Mouse (Mus musculus) T-cell, adult 2 months (primary cell): ENCODE data around the gene Olfr1369-ps1.
"Not testable (repeated sequence)": the region's sequence is repeated elsewhere in the genome, so short reads cannot be mapped to it uniquely, and the experiment has no call there.

Source experiments
- DNase-seq: peaks from one replicate; pipeline ENCODE4 v3.0.0; 2022; ENCODE audit warnings: low spot score

Olfr1369-ps1 gene

DNA sequence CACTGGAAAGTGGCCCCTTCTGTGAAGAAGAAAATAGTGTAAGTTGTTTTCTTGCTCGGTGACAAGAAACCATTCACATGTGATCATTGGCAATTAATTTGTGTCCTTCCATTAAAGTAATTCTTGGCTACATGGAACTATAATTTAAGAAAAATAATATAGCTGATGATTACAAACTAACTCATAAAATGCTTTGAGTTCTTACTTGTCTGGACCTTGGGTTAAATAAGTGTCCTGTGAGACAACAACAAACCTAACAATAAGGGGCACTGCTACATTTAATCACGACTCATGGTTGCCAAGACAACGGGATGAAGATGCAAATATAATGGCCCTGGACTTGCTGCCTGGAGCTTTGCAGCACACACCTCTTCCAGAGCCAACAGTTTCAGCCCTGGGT is at the start of gene Olfr1369-ps1:
TSS of gene Olfr1369-ps1 (plus strand) at position 301 of the 400 bp plus-strand sequence.
- DNase-seq, result not testable (repeated sequence)

DNA sequence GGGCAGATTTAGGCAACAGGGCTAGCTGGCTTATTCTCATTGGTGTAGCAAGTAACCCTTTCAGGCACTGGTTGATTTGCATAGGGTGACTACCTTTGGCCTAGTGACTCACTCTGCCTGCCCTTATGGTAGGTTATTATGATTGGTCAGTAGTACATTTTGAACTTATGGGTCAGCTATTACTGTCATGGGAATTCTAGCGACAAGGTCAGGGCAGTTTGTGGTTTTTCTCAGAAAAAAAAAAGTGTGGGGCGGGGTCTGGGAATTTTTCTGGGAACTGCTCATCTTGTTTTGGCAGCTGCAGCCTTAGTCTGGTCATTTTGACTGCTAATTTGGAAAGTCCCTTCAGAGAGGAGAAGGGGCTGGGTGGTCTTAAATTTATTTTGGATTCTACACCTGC is 45.3 kb upstream of the Olfr1369-ps1 start:
- DNase-seq, result no peak

DNA sequence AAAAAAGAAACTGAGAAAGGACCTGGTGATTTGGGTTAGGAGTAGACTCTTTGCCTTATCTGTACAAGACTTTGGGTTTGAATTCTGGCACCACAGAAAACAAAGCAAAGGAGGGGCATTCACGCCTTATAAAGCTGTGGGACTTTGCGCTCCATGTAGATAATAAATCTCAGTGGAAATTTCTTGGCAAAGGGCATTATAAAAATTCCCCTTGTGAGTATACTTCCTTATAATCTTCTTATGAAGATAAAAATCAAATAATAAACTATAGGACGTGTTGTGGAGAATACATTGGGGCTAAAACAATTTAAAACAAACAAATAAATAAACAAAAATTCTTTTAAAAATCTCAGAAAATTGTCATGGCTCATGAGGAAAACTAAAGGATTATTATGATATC is 36.4 kb upstream of the Olfr1369-ps1 start, which contains the start of gene Olfr1370:
TSS of gene Olfr1370 (minus strand) at position 101 of the 400 bp plus-strand sequence.
- DNase-seq, result no peak

GRCm38 (mm10) chr13:21082686-21083085 is 28.6 kb upstream of the Olfr1369-ps1 start:
- DNase-seq, result no peak

DNA sequence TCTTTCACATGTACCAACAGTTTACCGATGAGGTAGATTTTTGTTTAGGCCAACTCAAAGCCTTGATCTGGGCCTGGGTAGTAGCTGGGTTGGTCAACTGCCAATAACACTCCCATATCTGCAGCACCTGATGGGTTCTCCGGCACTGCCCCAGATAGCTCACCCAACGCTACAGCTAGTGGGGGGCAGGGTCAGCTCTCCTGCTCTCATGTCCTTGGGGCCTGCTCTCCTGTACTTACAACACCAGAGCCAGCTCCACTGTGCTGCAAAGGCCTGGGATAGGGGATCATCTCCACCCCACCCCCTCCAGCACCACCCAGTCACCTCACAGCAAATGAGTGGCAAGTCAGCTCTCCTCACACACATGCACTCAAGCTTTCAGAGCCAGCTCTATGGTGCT is 1.5 kb upstream of the Olfr1369-ps1 start:
- DNase-seq, result no peak

GRCm38 (mm10) chr13:21110441-21110840 is 842 bp upstream of the Olfr1369-ps1 start:
- DNase-seq, result no peak

DNA sequence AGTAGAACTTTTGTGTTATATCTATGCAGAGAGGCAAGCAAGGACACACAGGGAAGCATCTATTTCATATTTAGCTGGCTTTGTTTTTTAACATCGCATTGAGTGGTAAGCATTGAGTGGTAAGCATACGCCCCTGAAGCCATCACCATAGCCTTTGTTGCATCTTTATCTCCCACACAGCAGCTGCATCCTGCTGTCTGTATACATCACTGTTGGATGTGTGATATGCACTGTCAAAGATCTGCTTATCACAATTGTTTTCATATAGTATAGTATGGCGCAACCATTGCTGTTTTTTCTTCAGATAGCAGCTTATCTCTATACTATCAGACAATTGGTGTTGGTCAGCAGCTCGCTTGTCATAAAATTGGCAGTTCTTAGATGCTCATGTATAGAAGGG is 2.8 kb downstream of the Olfr1369-ps1 start:
- DNase-seq, result no peak

DNA sequence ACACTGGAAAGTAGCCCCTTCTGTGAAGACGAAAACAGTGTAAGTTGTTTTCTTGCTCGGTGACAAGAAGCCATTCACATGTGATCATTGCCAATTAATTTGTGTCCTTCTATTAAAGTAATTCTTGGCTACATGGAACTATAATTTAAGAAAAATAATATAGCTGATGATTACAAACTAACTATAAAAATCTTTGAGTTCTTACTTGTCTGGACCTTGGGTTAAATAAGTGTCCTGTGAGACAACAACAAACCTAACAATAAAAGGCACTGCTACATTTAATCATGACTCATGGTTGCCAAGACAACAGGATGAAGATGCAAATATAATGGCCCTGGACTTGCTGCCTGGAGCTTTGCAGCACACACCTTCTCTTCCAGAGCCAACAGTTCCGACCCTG is 18.1 kb downstream of the Olfr1369-ps1 start, which contains the start of gene Olfr263:
TSS of gene Olfr263 (plus strand) at position 301 of the 400 bp plus-strand sequence.
- not testable (repeated sequence) for DNase-seq

GRCm38 (mm10) chr13:21142421-21142820 is 31.1 kb downstream of the Olfr1369-ps1 start:
- DNase-seq, result no peak

- no peak for DNase-seq
Measured at GRCm38 (mm10) chr13:21145767-21146166, 34.5 kb downstream of the Olfr1369-ps1 start, which contains the start of gene Olfr1368. Olfr1368 (minus strand) TSS chr13:21145867.

DNA sequence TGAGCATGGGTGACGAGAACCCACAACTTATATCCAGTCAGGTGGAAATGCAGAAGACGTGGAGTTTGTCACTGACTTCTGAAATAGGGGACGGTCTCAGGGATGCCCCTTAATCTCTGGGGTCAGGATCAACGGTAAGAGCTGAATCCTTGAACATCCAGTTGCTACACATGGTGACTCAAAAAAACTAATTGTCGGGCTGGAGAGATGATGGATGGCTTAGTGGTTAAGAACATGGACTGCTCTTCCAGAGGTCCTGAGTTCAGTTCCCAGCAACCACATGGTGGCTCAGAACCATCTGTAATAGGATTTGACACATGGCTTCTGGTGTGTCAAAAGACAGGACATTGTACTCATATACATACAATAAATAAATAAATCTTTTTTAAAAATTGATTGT is 44.6 kb downstream of the Olfr1369-ps1 start:
- no peak for DNase-seq

DNA sequence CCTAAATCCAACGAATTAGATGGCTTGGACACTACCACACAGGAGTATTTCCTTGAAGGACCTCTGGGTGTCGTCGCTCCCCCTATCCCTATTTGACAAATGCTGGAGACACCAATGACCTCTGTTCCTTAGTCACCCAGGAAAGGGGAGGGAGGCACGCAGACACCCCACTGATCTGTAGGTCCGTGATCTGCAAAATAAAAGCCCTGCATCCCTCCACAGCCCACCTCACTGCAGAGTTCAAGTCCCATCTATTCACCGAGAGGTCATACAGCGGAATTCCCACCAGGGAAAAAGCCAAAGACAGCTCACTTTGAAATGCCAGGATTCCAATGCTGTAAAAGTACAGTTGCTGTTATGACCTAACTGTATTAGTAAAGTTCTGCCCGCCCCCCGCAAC is 46.8 kb downstream of the Olfr1369-ps1 start:
- DNase-seq, result no peak

- DNase-seq, result peak; percentile 85
Measured at GRCm38 (mm10) chr13:21158785-21159474, 47.6 kb downstream of the Olfr1369-ps1 start.

GRCm38 (mm10) chr13:21159475-21159819 is 48.2 kb downstream of the Olfr1369-ps1 start:
- DNase-seq, result no peak

- no peak for DNase-seq
Measured at GRCm38 (mm10) chr13:21160041-21160511, 48.8 kb downstream of the Olfr1369-ps1 start.

- DNase-seq, result peak; percentile 90
Measured at GRCm38 (mm10) chr13:21160657-21161590, 49.6 kb downstream of the Olfr1369-ps1 start.

- no peak for DNase-seq
Measured at GRCm38 (mm10) chr13:21161591-21161990, 50.3 kb downstream of the Olfr1369-ps1 start.

DNA sequence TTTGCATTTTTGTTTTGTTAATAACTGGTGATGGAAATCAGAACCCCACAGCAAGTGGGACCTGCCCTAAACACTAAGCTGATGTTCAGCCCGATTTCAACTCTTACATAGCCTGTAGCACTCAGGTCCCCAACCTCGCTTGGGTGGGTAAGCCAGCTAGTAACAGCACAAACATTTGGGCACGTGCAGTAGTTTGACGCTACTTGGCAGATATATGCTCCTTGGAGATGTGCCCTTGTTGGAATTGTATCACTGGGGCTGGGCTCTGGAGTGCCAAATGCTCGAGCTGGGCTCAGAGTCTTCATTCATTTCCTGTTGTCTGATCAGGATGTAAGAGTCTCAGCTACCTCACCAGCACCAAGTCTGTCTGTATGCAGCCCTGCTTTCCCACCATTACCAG is 51.3 kb downstream of the Olfr1369-ps1 start:
- DNase-seq, result no peak

DNA sequence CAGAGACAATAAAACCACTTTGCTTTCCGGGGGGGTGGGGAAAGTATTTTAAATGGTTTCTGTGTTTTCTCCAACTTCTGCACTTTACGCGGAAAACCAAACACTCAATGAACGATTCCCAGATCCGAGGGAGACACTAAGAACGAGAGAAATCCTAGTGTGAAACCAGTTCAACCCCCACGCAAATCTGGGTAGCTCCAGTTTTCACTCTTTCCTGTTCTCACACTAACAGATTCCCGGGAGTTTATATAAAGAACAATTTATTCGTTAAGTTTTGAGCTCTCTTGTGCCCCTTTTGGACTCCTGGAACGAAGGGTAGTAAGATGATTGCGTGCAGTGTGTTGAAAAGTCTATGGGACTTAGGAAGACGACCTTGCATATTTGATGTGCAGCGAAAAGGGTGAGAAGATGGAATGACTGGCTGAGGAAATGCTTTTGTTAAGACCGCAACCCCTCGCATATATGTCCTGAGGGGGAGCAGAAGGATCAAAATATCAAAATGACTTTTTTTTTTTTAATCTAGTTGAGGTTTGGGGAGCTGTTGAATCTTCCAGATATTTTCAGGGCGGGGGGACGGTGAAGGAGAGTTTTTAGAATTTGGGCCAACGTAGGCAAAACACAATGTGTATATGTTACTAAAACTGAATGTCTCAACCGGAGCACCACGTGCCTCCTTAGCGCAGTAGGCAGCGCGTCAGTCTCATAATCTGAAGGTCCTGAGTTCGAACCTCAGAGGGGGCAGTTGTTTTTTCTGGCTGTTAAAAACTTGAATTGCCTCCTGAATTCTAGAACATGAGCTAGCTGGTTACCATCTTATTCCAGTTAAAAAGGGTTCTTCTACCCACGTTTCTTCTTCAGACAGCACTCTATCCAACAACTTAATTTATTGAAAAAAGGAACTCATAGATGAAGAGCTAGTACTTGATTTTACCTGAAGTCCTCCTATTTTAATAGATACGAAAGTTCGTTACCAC is 55.9 kb downstream of the Olfr1369-ps1 start:
- peak; percentile 83 for DNase-seq

DNA sequence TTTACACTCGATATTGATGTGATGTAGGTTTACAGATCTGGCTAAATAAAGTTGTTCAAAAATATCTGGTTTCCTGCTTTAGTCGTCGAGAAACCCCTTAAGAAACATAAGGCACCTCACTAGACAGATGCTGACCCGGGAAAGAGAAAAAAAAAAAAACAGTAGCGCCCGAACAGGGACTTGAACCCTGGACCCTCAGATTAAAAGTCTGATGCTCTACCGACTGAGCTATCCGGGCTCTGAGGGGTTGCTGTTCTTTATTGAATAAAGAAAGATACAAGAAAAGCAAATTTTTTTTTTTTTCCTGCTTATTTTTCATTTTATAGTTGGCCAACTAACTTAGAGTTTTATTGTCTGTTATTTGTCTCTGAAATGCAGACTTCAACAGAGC is 56.6 kb downstream of the Olfr1369-ps1 start:
- peak; percentile 40 for DNase-seq

GRCm38 (mm10) chr13:21168371-21169011 is 57.2 kb downstream of the Olfr1369-ps1 start:
- DNase-seq, result peak; percentile 35
